Mouse (Mus musculus) ES-Bruce4 (cell line): Measurements from ENCODE around the gene Fads6.

Experiments used
- CTCF ChIP-seq: IDR thresholded peaks from one replicate; pipeline ENCODE4 v1.8.1; 2011; ENCODE audit warnings: low read depth, low read length
- POLR2A ChIP-seq: IDR thresholded peaks from one replicate; pipeline ENCODE4 v1.8.1; 2011; ENCODE audit warnings: low read length; ENCODE audit not compliant: insufficient read depth

GRCm38 (mm10) chr11:115266400-115266778, 31.1 kb downstream of the Fads6 start:
- TF ChIP-seq POLR2A, result no peak
- no peak for TF ChIP-seq CTCF
